Mouse (Mus musculus): ENCODE measurements at regions not wholly inside any gene's neighbourhood (a gene's known extent, or its start where the extent isn't known, plus 50 kb on each side); places are given as distances from the start of the nearest gene placed in this dataset.

DNA sequence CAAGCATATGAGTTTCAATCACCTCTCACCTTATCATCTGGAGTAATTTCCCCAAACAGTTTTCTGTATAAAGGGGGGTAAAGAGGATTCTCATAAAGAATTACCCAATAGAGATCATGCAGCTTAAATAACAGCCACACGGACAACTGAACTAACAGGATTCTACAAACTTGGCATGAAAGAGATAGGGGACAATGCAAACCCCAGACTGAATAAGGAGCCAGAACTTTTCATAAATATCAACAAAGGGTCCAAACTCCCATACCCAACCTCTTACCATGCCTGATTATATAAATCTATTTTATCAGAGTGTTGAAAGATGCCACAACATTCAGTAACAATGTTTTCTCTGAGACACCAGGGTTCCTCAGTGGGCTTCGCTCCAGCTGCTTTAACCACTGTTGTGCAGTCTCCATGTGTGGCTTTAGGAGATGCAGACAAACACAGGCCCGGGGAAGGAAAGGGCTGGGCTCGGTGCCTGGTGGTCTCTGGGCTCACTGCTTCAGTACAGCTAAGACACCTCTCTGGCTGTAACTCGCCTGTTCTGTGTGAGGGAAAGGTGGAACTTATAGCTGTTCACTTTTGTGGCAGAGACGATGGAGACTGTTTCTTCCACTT lies 160.2 kb downstream of the Fndc1 start:
- H3K4me2 ChIP-seq (ENCODE audit: low read depth), result no peak overlapping the region
- TF ChIP-seq REST (IDR thresholded peaks at IDR 0.05; ENCODE audit: insufficient read depth, insufficient read length) (no peak), TCF12 (IDR thresholded peaks at IDR 0.05; ENCODE audit: insufficient read depth, poor library complexity, severe bottlenecking) (no peak), MYOD1 (IDR thresholded peaks at IDR 0.05; ENCODE audit: control insufficient read depth in 1 of 3, insufficient read length in 2 of 3, low read depth in 2 of 3) (no peak), POLR2A (IDR thresholded peaks at IDR 0.05; ENCODE audit: insufficient read length, low read depth) (no peak), E2F4 (IDR thresholded peaks at IDR 0.05; ENCODE audit: insufficient read depth) (no peak), CEBPB (IDR thresholded peaks at IDR 0.05; ENCODE audit: insufficient read depth, poor library complexity, severe bottlenecking) (no peak), USF1 (IDR thresholded peaks at IDR 0.05; ENCODE audit: low read depth) (no peak), MYOG (IDR thresholded peaks at IDR 0.05; ENCODE audit: control insufficient read depth in 1 of 3, insufficient read depth in 1 of 3, insufficient read length in 2 of 3, low read depth in 2 of 3) (no peak), TCF3 (IDR thresholded peaks at IDR 0.05; ENCODE audit: insufficient read length, low read depth) (no peak), MAX (IDR thresholded peaks at IDR 0.05; ENCODE audit: low read depth) (no peak), SRF (IDR thresholded peaks at IDR 0.05; ENCODE audit: control insufficient read depth, insufficient read length, low read depth) (no peak), POLR2AphosphoS2 (IDR thresholded peaks at IDR 0.05; ENCODE audit: insufficient read length, low read depth) (no peak)
- H3ac ChIP-seq (ENCODE audit: control insufficient read depth, insufficient read length), result no peak overlapping the region
- no peaks in the 10 kb centered on the region for H3K36me3 ChIP-seq (ENCODE audit: control insufficient read depth, insufficient read depth)
- H3K27me3 ChIP-seq (ENCODE audit: control insufficient read depth, insufficient read depth, insufficient read length), result no peaks in the 10 kb centered on the region
- no peaks in the 10 kb centered on the region for H3K79me2 ChIP-seq (ENCODE audit: control insufficient read depth, insufficient read depth)
- H3K4me3 ChIP-seq, result no peak overlapping the region

DNA sequence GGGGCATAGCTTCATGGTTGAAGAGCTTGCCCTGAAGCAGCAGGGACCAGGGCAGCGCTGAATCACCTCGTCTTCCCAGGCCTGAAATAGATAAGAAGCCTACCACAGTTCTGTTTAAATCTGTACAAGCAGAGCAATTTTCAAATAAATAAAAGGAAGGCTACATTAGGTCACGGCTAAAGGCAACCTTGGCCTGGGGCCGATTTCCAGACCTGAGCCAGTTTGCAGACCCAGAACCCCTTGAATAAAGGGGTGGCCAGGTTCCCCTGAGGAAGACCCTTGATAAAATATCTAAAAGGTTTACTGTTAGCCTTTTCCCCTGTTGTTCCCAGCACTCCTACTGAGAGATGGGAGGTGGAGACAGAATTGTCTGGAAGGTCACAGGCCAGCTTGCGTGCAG lies 160.9 kb downstream of the Fndc1 start:
- Histone ChIP-seq H3K27me3 (ENCODE audit: control insufficient read depth, insufficient read depth, insufficient read length) (no peaks in the 10 kb centered on the region), H3K36me3 (ENCODE audit: control insufficient read depth, insufficient read depth) (no peaks in the 10 kb centered on the region), H3K4me3 (no peak overlapping the region), H3ac (ENCODE audit: control insufficient read depth, insufficient read length) (no peak overlapping the region), H3K4me2 (ENCODE audit: low read depth) (no peak overlapping the region), H3K79me2 (ENCODE audit: control insufficient read depth, insufficient read depth) (no peaks in the 10 kb centered on the region)
- TF ChIP-seq TCF3 (IDR thresholded peaks at IDR 0.05; ENCODE audit: insufficient read length, low read depth) (no peak), MYOG (IDR thresholded peaks at IDR 0.05; ENCODE audit: control insufficient read depth in 1 of 3, insufficient read depth in 1 of 3, insufficient read length in 2 of 3, low read depth in 2 of 3) (no peak), POLR2AphosphoS2 (IDR thresholded peaks at IDR 0.05; ENCODE audit: insufficient read length, low read depth) (no peak)

DNA sequence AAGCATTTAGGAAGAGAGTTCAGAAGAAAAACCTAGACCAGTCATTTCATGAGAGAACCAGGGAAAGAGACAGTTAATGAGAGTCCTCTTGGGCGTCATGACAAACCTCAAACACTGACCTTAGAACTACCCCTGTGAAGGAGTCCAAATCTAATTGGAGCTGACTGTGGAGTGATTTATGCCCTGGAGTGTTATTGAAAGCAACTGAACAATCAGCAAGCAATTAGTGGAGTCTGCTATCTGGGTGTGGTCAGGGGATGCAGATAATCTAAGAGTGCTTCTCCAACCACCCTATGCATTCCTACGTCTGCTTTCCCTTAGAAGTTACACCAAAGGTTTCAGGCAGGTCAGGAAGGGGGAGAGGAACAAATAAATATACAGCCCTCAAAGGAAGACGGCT lies 161.4 kb downstream of the Fndc1 start:
- Histone ChIP-seq H3ac (ENCODE audit: control insufficient read depth, insufficient read length) (no peak overlapping the region), H3K79me2 (ENCODE audit: control insufficient read depth, insufficient read depth) (no peaks in the 10 kb centered on the region), H3K27me3 (ENCODE audit: control insufficient read depth, insufficient read depth, insufficient read length) (no peaks in the 10 kb centered on the region), H3K36me3 (ENCODE audit: control insufficient read depth, insufficient read depth) (no peaks in the 10 kb centered on the region), H3K4me3 (no peak overlapping the region), H3K4me2 (ENCODE audit: low read depth) (no peak overlapping the region)
- TF ChIP-seq TCF12 (IDR thresholded peaks at IDR 0.05; ENCODE audit: insufficient read depth, poor library complexity, severe bottlenecking) (no peak), MAX (IDR thresholded peaks at IDR 0.05; ENCODE audit: low read depth) (no peak), USF1 (IDR thresholded peaks at IDR 0.05; ENCODE audit: low read depth) (no peak), TCF3 (IDR thresholded peaks at IDR 0.05; ENCODE audit: insufficient read length, low read depth) (no peak), CEBPB (IDR thresholded peaks at IDR 0.05; ENCODE audit: insufficient read depth, poor library complexity, severe bottlenecking) (no peak), E2F4 (IDR thresholded peaks at IDR 0.05; ENCODE audit: insufficient read depth) (no peak), REST (IDR thresholded peaks at IDR 0.05; ENCODE audit: insufficient read depth, insufficient read length) (no peak), POLR2AphosphoS2 (IDR thresholded peaks at IDR 0.05; ENCODE audit: insufficient read length, low read depth) (no peak), MYOG (IDR thresholded peaks at IDR 0.05; ENCODE audit: control insufficient read depth in 1 of 3, insufficient read depth in 1 of 3, insufficient read length in 2 of 3, low read depth in 2 of 3) (no peak), MYOD1 (IDR thresholded peaks at IDR 0.05; ENCODE audit: control insufficient read depth in 1 of 3, insufficient read length in 2 of 3, low read depth in 2 of 3) (no peak), SRF (IDR thresholded peaks at IDR 0.05; ENCODE audit: control insufficient read depth, insufficient read length, low read depth) (no peak), POLR2A (IDR thresholded peaks at IDR 0.05; ENCODE audit: insufficient read length, low read depth) (no peak)

DNA sequence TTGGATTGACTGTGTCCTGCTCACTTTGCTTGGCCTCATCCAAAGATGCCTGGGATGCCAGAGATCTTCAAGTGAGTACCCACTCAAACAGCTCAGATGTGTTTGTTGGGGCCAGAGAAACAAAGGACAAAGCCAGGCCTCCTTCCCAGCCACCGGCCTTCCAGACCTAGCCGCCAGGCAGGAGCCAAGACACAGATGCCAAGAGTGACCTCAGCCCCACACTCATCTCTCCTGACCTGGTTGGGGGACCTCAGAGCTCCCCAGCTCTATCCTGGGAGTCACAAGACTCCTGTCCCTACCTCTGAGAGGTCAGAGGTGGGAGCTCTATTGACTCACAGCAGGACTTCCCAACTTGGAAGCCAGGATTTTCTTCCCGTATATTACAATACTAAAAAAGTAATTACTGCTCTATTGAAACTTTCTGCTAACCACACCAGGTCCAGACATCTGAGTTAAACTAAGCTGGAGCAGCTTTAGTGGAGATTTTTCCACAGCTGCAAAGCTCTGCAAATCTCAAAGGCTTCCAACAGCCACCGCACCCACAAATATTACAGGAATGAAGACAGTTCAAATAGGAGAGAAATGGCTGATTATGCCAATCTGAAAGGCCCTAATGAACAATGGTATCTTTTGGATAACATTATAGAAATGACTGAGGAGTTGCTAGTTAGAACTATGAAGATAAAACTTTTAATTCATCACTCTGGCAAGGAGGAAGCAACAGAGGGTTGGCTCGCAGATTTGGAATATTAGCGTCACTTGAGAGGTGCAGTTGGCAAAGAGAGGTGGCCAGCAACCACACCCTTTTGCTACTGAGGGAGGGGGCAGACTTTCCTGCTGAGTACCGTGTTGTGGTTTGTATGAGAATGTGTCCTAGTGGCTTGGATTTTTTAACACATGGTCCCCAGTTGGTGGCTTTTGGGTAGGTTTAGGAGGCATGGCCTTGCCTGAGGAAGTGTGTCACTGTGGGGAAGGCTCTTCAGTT lies 162.9 kb downstream of the Fndc1 start:
- Histone ChIP-seq H3K36me3 (ENCODE audit: control insufficient read depth, insufficient read depth) (no peaks in the 10 kb centered on the region), H3K79me2 (ENCODE audit: control insufficient read depth, insufficient read depth) (no peaks in the 10 kb centered on the region), H3ac (ENCODE audit: control insufficient read depth, insufficient read length) (no peak overlapping the region), H3K4me2 (ENCODE audit: low read depth) (peak overlapping the region; percentile 51), H3K27me3 (ENCODE audit: control insufficient read depth, insufficient read depth, insufficient read length) (no peaks in the 10 kb centered on the region), H3K4me3 (no peak overlapping the region)
- TF ChIP-seq MYOD1 (IDR thresholded peaks at IDR 0.05; ENCODE audit: control insufficient read depth in 1 of 3, insufficient read length in 2 of 3, low read depth in 2 of 3), result peak in 1 of 3 experiments; percentile 43
- TF ChIP-seq MYOG (IDR thresholded peaks at IDR 0.05; ENCODE audit: control insufficient read depth in 1 of 3, insufficient read depth in 1 of 3, insufficient read length in 2 of 3, low read depth in 2 of 3), result peak in 1 of 3 experiments; percentile 31
- no peak for TF ChIP-seq SRF (IDR thresholded peaks at IDR 0.05; ENCODE audit: control insufficient read depth, insufficient read length, low read depth)

All from myocyte (in vitro differentiated cells).